Mouse (Mus musculus) liver, embryonic 16.5 days (tissue): ENCODE measurements around the gene Ccdc22. TPM values are rescaled to one million over a fixed set of nuclear protein-coding genes. Genes with fewer than 3 reads are reported as not detected.

Source experiments
- ATAC-seq: fragments of 200-750 bp; cut with Nextera tagmentation; 2 replicates; pipeline ENCODE4 v1.8.0; 2017; ENCODE audit warnings: low read depth, mild to moderate bottlenecking, moderate number of reproducible peaks, moderate library complexity
- H3K27ac ChIP-seq: fragments of 300-500 bp; sonication (generic); 2 replicates; pipeline ENCODE4 v1.5.1; 2014; ENCODE audit warnings: mild to moderate bottlenecking, low read length
- H3K27me3 ChIP-seq: fragments of 300-500 bp; sonication (generic); 2 replicates; pipeline ENCODE4 v1.6.1; 2014; ENCODE audit warnings: low read depth, low read length, mixed read lengths; ENCODE audit not compliant: control insufficient read depth, insufficient read depth
- H3K36me3 ChIP-seq: fragments of 300-500 bp; sonication (generic); 2 replicates; pipeline ENCODE4 v1.6.1; 2014; ENCODE audit warnings: mild to moderate bottlenecking; ENCODE audit not compliant: control insufficient read depth, insufficient read depth
- H3K4me1 ChIP-seq: fragments of 300-500 bp; sonication (generic); 2 replicates; pipeline ENCODE4 v1.6.1; 2014; ENCODE audit warnings: low read depth, low read length, mixed read lengths; ENCODE audit not compliant: control insufficient read depth
- H3K4me2 ChIP-seq: fragments of 300-500 bp; sonication (generic); 2 replicates; pipeline ENCODE4 v1.6.1; 2014; ENCODE audit warnings: low read depth, low read length, mixed read lengths
- H3K4me3 ChIP-seq: fragments of 300-500 bp; sonication (generic); 2 replicates; pipeline ENCODE4 v1.5.1; 2014; ENCODE audit warnings: low read depth, mild to moderate bottlenecking, low read length
- H3K9ac ChIP-seq: fragments of 300-500 bp; sonication (generic); 2 replicates; pipeline ENCODE4 v1.6.1; 2014; ENCODE audit warnings: low read depth, low read length
- H3K9me3 ChIP-seq: fragments of 300-500 bp; sonication (generic); replicated peaks from 2 replicates; pipeline ENCODE4 v1.6.1; 2016; ENCODE audit warnings: low read length; ENCODE audit not compliant: control insufficient read depth
- WGBS: fragments of 180-500 bp; shearing (Covaris S2); extraction: QIAGEN DNeasy Blood & Tissue Kit; methylation state at CpG from one replicate; pipeline ENCODE4 v1.1.7; 2014; ENCODE audit not compliant: insufficient replicate concordance; 5-methylcytosine and 5-hydroxymethylcytosine counted together
- polyA plus RNA-seq: library from polyadenylated mRNA; unstranded; fragments of >200 nt; fragmentation: Nextera tagmentation; extraction: Ambion mirVana; gene quantifications from 2 replicates; pipeline ENCODE4 v1.2.1, GENCODE M21; 2015

The Ccdc22 gene
- polyA plus RNA-seq, 1 experiment from 2014 or later = 17.6 TPM

DNA sequence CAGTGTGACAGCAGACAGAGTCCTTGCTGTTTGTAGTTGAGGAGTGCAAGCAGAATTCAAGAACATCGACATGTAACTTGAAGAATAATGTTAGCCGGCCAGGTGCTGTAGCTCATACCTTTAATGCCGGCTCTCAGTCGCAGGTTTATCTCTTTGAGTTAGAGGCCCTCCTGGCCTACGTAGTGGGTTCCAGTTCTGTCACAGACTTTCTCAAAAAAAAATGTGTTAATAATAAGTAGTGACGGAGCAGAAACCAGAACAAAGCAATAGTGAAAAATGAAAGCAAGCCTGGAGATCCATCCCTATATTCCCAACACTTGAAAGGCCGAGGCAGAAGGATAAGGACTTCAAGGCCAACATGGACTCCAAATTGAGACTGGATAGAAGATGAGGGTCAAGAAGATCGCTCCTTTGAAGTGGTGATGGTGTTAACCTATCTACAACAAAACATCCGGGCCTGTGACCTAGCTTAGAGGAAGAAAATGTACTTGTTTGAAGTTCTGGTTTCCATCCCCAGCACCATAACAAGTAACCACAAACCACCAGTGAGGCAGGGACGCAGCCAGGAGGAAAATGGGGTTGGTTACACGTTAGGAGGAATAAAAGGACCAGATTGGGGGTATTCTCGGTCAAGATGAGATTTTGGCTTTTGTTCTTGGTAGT lies 12.7 kb upstream of the Ccdc22 start:
- H3K27ac ChIP-seq = no peak overlapping the region
- no peaks in the 10 kb centered on the region for H3K9me3 ChIP-seq
- H3K4me1 ChIP-seq = no peaks in the 10 kb centered on the region
- no peak overlapping the region for H3K9ac ChIP-seq
- WGBS = 54% methylated on average over 12 of the region's 12 CpGs
- no peaks in the 10 kb centered on the region for H3K27me3 ChIP-seq
- no peak overlapping the region for H3K4me3 ChIP-seq
- no peaks in the 10 kb centered on the region for H3K36me3 ChIP-seq
- no peak for ATAC-seq
- H3K4me2 ChIP-seq = no peak overlapping the region

DNA sequence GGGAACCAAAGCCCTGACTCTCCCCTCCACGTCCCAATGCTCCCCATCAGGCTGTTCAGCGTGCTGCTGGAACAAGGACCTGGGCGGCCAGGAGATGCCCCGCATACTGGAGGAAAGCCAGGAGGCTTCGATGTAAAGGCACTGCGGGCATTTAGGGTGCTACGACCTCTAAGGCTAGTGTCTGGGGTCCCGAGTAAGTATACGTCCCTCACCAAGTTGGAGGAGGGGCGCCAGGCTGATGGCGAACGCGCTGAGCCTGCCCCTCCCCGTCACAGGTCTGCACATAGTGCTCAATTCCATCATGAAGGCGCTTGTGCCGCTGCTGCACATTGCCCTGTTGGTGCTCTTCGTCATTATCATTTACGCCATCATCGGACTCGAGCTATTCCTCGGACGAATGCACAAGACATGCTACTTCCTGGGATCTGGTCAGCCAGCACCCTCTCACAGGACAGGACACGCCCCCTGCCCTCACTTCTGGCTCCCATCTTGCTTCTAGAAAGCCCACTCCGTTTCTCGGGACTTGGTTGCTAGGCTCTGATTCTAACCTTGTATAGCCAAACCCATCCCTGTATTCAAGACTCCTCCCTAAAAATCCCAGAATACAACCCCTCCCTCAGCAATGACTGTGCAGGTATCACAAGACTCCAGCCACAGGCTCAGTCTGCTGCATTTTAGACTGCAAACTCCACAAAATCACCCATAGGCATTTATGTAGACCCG lies 5.4 kb upstream of the Ccdc22 start:
- peak overlapping the region; percentile 15; the same call in 1 of the 2 replicates for H3K4me3 ChIP-seq
- H3K4me1 ChIP-seq = no peaks in the 10 kb centered on the region; the same call in 1 of the 2 replicates
- no peaks in the 10 kb centered on the region for H3K36me3 ChIP-seq
- peak overlapping the region; percentile 36 for H3K4me2 ChIP-seq
- WGBS = 27% methylated on average over 26 of the region's 26 CpGs
- no peaks in the 10 kb centered on the region for H3K9me3 ChIP-seq
- peaks cover 18% of the 10 kb centered on the region for H3K27me3 ChIP-seq
- ATAC-seq = no peak
- no peak overlapping the region for H3K9ac ChIP-seq
- no peak overlapping the region for H3K27ac ChIP-seq

DNA sequence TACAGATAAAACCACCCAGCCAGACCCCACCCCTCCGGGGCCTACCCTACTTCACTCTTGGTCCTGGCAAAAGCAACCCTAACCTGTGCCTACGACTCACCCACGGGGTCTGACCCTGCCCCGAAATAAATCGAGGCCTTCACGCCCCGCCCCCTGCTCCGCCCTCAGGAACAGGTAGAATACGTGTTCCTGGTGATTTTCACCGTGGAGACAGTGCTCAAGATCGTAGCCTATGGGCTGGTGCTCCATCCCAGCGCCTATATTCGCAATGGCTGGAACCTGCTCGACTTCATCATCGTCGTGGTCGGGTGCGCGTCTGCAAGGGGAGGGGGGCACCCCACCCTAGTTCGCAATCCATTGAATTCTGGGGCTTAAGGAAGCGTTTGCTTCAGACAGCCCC lies 4.7 kb upstream of the Ccdc22 start:
- H3K27ac ChIP-seq = no peak overlapping the region
- peaks cover 18% of the 10 kb centered on the region for H3K27me3 ChIP-seq
- H3K4me2 ChIP-seq = peak overlapping the region; percentile 36
- no peaks in the 10 kb centered on the region; the same call in 1 of the 2 replicates for H3K4me1 ChIP-seq
- WGBS = 25% methylated on average over 21 of the region's 21 CpGs
- no peak overlapping the region for H3K9ac ChIP-seq
- no peak overlapping the region for H3K4me3 ChIP-seq
- no peaks in the 10 kb centered on the region for H3K36me3 ChIP-seq
- H3K9me3 ChIP-seq = no peaks in the 10 kb centered on the region
- ATAC-seq = no peak

DNA sequence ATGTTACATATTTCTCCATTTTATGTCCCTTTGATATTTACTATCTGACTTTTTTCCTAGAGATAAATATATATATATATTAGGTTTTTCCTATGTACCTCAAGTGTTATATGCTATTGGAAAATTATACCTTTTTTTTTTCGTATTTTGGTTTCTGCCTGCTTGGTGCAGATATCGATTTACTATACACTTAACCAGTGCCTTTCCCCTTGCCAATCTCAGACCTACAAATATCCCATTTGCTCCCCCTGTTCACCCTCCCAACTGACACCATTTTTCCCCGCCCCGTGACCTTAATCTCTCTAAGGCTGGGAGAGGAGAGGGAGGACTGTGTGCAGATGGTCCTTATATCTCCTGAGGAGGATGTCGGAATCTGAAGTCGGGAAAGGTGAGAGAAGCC lies 1.5 kb upstream of the Ccdc22 start, which contains the start of gene Cacna1f:
Gene Cacna1f (plus strand): TSS at position 301 of the 400 bp plus-strand sequence.
- Histone ChIP-seq H3K4me1 (no peaks in the 10 kb centered on the region; the same call in 1 of the 2 replicates), H3K36me3 (no peaks in the 10 kb centered on the region), H3K27me3 (peaks cover 18% of the 10 kb centered on the region), H3K4me3 (no peak within 1 kb of the TSS), H3K9me3 (no peaks in the 10 kb centered on the region), H3K4me2 (no peak within 1 kb of the TSS), H3K9ac (no peak within 1 kb of the TSS), H3K27ac (no peak within 1 kb of the TSS)
- no peak for ATAC-seq
- 50% methylated on average over 6 of the region's 6 CpGs for WGBS

DNA sequence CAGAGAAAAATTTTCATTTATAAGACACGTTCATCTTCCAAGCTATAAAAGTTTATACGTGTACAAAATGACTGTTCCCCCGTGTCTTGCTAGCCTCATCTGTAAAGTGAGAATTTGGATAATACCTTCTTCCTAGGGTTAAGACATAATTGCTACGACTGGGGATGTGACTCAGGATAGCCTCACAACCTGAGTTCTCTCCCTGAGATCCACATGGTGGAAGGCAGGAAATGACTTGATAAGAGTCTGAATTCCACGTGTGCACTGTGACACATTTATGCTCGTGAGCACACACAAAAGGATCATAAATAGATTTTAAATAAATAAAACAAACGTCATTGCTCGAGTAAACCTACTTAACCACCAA lies 241 bp upstream of the Ccdc22 start:
- no peaks in the 10 kb centered on the region; the same call in 1 of the 2 replicates for H3K4me1 ChIP-seq
- H3K4me3 ChIP-seq = peak overlapping the region; percentile 66; the same call in 1 of the 2 replicates
- 21% methylated on average over 8 of the region's 8 CpGs for WGBS
- H3K9me3 ChIP-seq = no peaks in the 10 kb centered on the region
- no peak overlapping the region for H3K27ac ChIP-seq
- ATAC-seq = peak; percentile 6; the same call in 1 of the 2 replicates
- H3K4me2 ChIP-seq = peak overlapping the region; percentile 73
- no peaks in the 10 kb centered on the region for H3K36me3 ChIP-seq
- peaks cover 12% of the 10 kb centered on the region for H3K27me3 ChIP-seq
- no peak overlapping the region for H3K9ac ChIP-seq

DNA sequence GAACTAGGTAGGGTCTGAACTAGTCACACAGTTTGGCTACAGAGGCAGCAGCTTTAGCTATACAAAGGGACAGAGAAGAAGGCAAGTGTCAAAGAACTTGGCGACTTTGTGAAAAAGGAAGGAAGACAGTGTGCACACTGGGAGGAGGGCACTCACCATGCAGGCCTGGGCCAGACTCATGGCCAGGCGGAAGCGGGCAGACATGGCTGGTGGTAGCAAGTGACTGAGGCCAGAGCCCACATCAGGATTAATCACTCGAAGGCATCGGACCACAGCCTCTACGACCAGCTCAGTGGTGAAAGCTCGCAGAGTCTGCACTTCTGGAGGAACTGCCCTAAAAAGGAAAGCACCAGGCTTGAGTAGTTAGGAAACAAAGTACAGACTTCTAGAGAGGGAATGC lies 1.3 kb downstream of the Ccdc22 start:
- no peaks in the 10 kb centered on the region for H3K36me3 ChIP-seq
- peaks cover 5% of the 10 kb centered on the region; the same call in 1 of the 2 replicates for H3K27me3 ChIP-seq
- H3K9me3 ChIP-seq = no peaks in the 10 kb centered on the region
- H3K27ac ChIP-seq = no peak overlapping the region
- peak overlapping the region; percentile 73 for H3K4me2 ChIP-seq
- no peak overlapping the region for H3K4me3 ChIP-seq
- H3K9ac ChIP-seq = no peak overlapping the region; the same call in 1 of the 2 replicates
- ATAC-seq = no peak
- H3K4me1 ChIP-seq = no peaks in the 10 kb centered on the region; the same call in 1 of the 2 replicates
- WGBS = 55% methylated on average over 7 of the region's 7 CpGs

DNA sequence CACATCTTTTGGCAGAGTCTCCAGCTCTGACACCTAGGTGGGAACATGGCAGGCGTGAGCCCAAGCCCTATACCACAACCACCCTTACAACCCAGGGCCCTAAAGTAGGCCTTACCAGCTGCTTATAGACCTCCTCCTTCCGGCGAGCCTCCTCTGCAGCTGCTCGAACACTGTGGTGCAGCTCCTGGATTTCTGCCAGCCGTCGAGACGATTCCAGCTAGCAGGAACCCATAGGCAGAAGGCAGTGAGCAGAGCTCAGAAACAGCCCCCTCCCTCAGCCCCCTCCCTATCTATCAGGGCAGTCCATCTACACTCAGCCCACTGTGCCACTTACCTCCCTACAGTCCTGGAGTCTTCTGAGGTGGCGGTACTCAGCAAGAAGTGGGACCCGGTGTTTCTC lies 9.9 kb downstream of the Ccdc22 start:
- H3K9ac ChIP-seq = no peak overlapping the region
- no peak overlapping the region for H3K4me3 ChIP-seq
- H3K27ac ChIP-seq = no peak overlapping the region
- no peak overlapping the region for H3K4me2 ChIP-seq
- H3K27me3 ChIP-seq = no peaks in the 10 kb centered on the region
- H3K4me1 ChIP-seq = no peaks in the 10 kb centered on the region
- WGBS = 86% methylated on average over 9 of the region's 9 CpGs
- ATAC-seq = no peak
- H3K36me3 ChIP-seq = 0 out of 2 replicates have a peak, but pooled peaks cover 2% of the 10 kb centered on the region
- H3K9me3 ChIP-seq = no peaks in the 10 kb centered on the region

DNA sequence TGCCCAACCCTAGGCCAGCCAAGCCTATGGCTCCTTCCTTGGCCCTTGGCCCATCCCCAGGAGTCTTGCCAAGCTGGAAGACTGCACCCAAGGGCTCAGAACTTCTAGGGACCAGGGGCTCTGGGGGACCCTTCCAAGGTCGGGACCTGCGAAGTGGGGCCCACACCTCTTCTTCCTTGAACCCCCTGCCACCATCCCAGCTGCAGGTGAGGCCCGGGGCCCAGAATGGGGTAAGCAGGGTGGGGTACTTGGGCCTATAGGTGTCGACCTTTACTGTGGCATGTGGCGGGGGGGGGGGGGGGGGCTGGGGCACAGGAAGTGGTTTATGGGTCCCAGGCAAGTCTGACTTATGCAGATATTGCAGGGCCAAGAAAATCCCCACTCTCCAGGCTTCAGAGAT lies 19.0 kb downstream of the Ccdc22 start:
- Histone ChIP-seq H3K4me3 (no peak overlapping the region), H3K27ac (no peak overlapping the region), H3K9me3 (no peaks in the 10 kb centered on the region), H3K4me1 (no peaks in the 10 kb centered on the region), H3K4me2 (no peak overlapping the region), H3K27me3 (no peaks in the 10 kb centered on the region), H3K36me3 (no peaks in the 10 kb centered on the region), H3K9ac (no peak overlapping the region)
- ATAC-seq = no peak
- 48% methylated on average over 4 of the region's 5 CpGs for WGBS

DNA sequence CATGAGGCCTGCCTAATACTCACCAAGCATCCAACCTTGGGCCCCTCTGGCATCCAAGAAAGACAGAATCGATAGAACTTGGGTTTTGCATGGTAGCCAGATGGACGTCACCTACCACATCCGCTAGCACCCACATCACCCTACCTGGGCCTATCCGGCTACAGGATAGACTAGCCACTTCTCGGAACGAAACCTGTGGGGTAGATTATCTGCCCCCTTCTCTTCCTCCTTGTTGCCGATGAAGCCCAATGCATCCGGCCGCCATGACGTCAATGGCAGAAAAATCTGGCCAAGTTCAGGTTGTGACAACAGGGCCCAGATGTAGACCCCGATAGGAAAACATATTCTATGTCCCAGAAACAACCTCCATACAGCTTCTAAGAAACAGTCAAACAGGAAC lies 21.4 kb downstream of the Ccdc22 start:
- no peak for ATAC-seq
- H3K4me1 ChIP-seq = no peaks in the 10 kb centered on the region
- no peak overlapping the region for H3K4me2 ChIP-seq
- H3K27ac ChIP-seq = no peak overlapping the region
- WGBS = 82% methylated on average over 11 of the region's 11 CpGs
- no peaks in the 10 kb centered on the region for H3K36me3 ChIP-seq
- no peaks in the 10 kb centered on the region for H3K27me3 ChIP-seq
- no peak overlapping the region for H3K4me3 ChIP-seq
- H3K9me3 ChIP-seq = no peaks in the 10 kb centered on the region
- H3K9ac ChIP-seq = no peak overlapping the region
